Mouse (Mus musculus) lung, adult 10 weeks (tissue): ENCODE measurements around the gene Gm6377. TPM values are rescaled to one million over a fixed set of nuclear protein-coding genes. Genes with fewer than 3 reads are reported as not detected.

Experiments used
- polyA plus RNA-seq: library from polyadenylated mRNA; stranded (reverse); fragments of 350-450 nt; fragmentation: Illumina TruSeq; extraction: RNeasy Lipid Tissue Mini Kit (QIAGEN cat#74804); gene quantifications from one replicate; pipeline ENCODE4 v1.2.3, GENCODE M21; 2014; ENCODE audit warnings: low read depth, low replicate concordance; ENCODE audit not compliant: insufficient read depth

Gm6377 gene
- polyA plus RNA-seq, result 0.42 TPM

DNA sequence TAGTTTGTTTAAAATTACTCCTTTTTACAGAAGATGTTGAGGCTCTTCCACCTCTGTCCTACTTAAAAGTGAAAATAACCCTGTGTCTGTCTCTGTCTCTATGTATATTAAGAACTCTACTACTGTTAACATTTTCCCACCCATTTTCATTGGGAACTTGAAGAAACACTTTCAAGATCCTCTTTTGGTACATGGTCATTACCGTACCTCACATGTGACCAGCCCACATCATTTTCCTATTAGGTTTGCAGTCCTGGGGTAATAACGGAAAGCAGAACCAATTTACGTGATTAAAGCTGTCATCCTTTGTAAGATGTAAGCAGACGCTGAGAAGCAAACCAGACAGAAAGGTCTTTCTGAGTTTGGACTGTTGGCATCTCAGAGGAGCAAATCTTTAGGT, at the start of gene Gm6377:
Gene Gm6377, plus strand, starts transcription at position 289 of the 400 bp plus-strand sequence.

Other genes starting within 250 kb of the Gm6377 start
- gene Hmgn5, start 183.4 kb upstream of the Gm6377 start, polyA plus RNA-seq, result 20.8 TPM
- 183 TPM for gene Sh3bgrl, start 101.4 kb upstream of the Gm6377 start, polyA plus RNA-seq